Mouse (Mus musculus): ENCODE results near the gene Acads.

DNA sequence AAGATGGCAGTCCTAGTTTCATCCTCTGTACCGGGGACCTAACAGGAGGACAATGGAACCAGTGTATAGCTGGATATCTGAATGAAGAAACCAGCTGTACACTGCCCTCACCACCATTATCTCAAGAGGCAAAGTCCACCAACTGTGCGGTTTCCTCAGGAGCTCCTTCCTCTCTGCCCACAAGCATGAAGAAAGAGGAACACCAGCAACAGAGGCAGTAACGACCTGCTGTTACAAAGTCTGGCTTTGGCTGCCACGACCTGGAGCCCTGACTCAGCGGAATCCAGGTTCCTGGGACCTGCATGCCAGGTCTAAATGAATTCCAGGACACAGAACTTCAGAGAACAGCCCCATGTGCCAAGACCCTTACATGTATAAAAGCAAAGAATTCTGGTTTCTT, 36.7 kb upstream of the Acads start:
- TF ChIP-seq POLR2A (IDR thresholded peaks at IDR 0.05; ENCODE audit: borderline replicate concordance, extremely low read depth, insufficient read depth, insufficient read length, poor library complexity, severe bottlenecking), result no peak
- no peak for TF ChIP-seq CTCF (IDR thresholded peaks at IDR 0.05; ENCODE audit: borderline replicate concordance, extremely low read depth, insufficient read depth, insufficient read length)
